Mouse (Mus musculus): ENCODE data around the gene Draxin. TPM values are rescaled to one million over a fixed set of nuclear protein-coding genes. Genes with fewer than 3 reads are reported as not detected.
A peak's percentile ranks its signal among the peaks of the same experiment; 100 is the strongest.

Gene Draxin
- polyA plus RNA-seq, 1 experiment from 2014 or later, result 0.29 TPM

DNA sequence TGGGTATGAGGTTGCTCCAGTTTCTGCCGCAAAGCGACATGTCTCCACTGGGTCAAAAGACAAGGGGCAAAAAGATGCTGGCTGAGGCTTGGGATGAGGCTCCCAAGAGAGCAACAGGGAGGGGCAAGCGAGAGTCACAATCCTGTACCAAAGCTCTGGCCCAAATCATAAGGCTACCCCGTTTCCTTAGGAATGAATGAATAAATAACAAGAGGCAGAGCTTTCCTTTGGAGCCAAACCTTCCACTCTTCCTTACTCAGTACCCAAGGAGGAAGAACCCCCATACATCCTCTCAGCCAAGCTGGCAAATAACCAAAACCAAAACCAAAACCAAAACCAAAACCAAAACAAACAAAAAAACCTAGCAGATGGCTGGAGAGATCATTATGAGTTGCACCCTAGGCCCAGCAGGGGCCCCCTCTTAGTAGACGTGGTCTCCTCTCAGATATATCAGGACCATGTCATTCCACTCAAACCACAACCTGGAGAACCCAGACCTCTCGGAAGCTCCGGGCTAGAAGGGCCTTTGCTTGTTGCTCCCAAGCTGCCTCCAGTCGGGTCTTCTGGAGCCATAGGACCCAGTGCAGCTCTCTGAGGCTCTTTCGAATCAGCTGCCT lies 60.8 kb downstream of the Draxin start:
- Histone ChIP-seq H3K27me3 (ENCODE audit: insufficient read depth, low read length) (no peaks in the 10 kb centered on the region), H3K9ac (replicated peaks; ENCODE audit: low read length) (no peak overlapping the region), H3K9me3 (ENCODE audit: low read length) (no peaks in the 10 kb centered on the region), H3K36me3 (ENCODE audit: insufficient read depth, low read length) (no peaks in the 10 kb centered on the region), H3K4me1 (ENCODE audit: insufficient read depth, low read length) (peaks cover 21% of the 10 kb centered on the region), H3K4me2 (replicated peaks; ENCODE audit: low read depth, low read length) (no peak overlapping the region), H3K4me3 (ENCODE audit: low read length) (no peak overlapping the region), H3K27ac (ENCODE audit: low read length) (no peak overlapping the region)
- ATAC-seq (ENCODE audit: low FRiP score, low TSS enrichment), result no peak
- 85% methylated on average over 9 of the region's 9 CpGs for WGBS

DNA sequence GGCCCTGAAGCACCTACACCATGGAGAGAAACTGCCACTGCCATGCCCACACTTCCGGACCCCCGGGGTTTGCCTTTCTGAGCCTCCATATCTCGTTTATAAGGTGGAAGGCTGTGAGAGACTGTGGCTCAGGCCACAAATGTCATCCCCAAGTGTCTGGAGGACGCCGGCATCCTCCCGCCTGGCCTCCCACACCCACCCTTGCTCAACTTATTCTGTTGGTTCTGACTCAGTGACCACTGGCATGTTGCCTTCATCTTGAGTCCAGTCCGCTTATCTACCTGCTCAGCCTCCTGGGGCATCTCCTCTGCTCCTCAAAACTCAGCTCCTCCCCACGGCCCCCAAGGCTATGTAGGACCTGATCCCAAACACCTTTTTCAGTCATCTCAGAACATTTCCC lies 63.2 kb downstream of the Draxin start:
- WGBS, result 66% methylated on average over 8 of the region's 8 CpGs
- peaks cover 20% of the 10 kb centered on the region for H3K4me1 ChIP-seq (ENCODE audit: insufficient read depth, low read length)
- no peak overlapping the region for H3K4me2 ChIP-seq (replicated peaks; ENCODE audit: low read depth, low read length)
- ATAC-seq (ENCODE audit: low FRiP score, low TSS enrichment), result no peak
- no peak overlapping the region for H3K4me3 ChIP-seq (ENCODE audit: low read length)
- H3K27me3 ChIP-seq (ENCODE audit: insufficient read depth, low read length), result no peaks in the 10 kb centered on the region
- H3K9ac ChIP-seq (replicated peaks; ENCODE audit: low read length), result no peak overlapping the region
- H3K36me3 ChIP-seq (ENCODE audit: insufficient read depth, low read length), result no peaks in the 10 kb centered on the region
- no peaks in the 10 kb centered on the region for H3K9me3 ChIP-seq (ENCODE audit: low read length)
- no peak overlapping the region for H3K27ac ChIP-seq (ENCODE audit: low read length)

DNA sequence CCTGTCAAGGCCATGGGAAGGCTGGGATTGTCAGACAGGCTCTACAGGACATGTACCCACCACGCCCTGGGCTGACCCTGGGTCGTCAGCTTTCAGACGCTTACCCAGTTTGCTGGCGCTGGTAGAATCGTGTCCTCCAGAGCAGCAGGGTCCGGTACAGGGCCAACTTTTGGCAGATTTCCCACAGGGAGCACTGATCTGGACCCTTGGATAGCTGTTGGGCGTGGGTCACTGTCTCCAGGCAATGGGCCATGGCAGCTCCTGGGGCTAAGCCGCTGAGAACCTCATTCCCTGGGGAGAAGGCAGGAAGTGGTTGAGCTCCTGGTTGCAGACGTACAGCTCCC lies 64.1 kb downstream of the Draxin start:
- Histone ChIP-seq H3K4me1 (ENCODE audit: insufficient read depth, low read length) (peaks cover 20% of the 10 kb centered on the region), H3K9me3 (ENCODE audit: low read length) (no peaks in the 10 kb centered on the region), H3K9ac (replicated peaks; ENCODE audit: low read length) (no peak overlapping the region), H3K4me3 (ENCODE audit: low read length) (no peak overlapping the region), H3K36me3 (ENCODE audit: insufficient read depth, low read length) (no peaks in the 10 kb centered on the region), H3K4me2 (replicated peaks; ENCODE audit: low read depth, low read length) (no peak overlapping the region), H3K27me3 (ENCODE audit: insufficient read depth, low read length) (no peaks in the 10 kb centered on the region), H3K27ac (ENCODE audit: low read length) (no peak overlapping the region)
- 32% methylated on average over 9 of the region's 9 CpGs for WGBS
- peak; percentile 52 for ATAC-seq (ENCODE audit: low FRiP score, low TSS enrichment)

DNA sequence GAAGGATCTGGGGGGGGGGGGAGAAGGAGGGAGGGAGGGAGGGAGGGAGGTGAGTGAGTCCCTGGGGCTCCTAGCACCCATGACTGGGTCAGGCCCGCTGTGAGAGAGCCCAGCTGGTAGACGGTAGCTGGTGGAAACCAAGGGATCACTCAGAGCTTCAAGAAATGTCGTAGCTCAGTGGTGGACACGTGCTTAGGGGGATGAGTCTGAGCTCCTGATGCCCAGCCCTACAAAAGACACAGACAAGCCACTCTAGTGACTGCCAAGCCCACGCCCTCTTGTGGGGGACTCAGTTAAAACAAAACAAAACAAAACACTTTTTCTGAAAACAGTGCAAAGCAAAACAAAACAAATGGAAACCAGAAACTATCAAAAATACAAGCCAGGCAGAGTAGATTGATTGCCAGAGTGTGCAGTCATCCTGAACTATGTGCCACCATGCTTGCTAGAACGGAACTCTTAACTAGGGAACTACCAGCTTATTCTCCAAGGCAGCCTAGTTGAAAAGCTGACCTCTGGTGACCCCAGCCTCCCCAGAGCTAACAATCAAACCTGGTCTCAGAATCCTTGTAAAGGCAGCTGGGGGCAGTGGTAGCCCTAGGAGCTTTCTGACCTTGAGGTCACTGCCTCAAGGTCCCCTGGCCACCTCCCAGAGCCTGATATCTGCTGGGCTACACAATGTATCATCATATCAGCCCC lies 64.6 kb downstream of the Draxin start:
- ATAC-seq (ENCODE audit: low FRiP score, low TSS enrichment), result peak; percentile 52
- Histone ChIP-seq H3K9me3 (ENCODE audit: low read length) (no peaks in the 10 kb centered on the region), H3K36me3 (ENCODE audit: insufficient read depth, low read length) (no peaks in the 10 kb centered on the region), H3K4me2 (replicated peaks; ENCODE audit: low read depth, low read length) (no peak overlapping the region), H3K9ac (replicated peaks; ENCODE audit: low read length) (no peak overlapping the region), H3K27ac (ENCODE audit: low read length) (no peak overlapping the region), H3K4me1 (ENCODE audit: insufficient read depth, low read length) (peaks cover 20% of the 10 kb centered on the region), H3K4me3 (ENCODE audit: low read length) (no peak overlapping the region), H3K27me3 (ENCODE audit: insufficient read depth, low read length) (no peaks in the 10 kb centered on the region)
- 33% methylated on average over 6 of the region's 6 CpGs for WGBS

DNA sequence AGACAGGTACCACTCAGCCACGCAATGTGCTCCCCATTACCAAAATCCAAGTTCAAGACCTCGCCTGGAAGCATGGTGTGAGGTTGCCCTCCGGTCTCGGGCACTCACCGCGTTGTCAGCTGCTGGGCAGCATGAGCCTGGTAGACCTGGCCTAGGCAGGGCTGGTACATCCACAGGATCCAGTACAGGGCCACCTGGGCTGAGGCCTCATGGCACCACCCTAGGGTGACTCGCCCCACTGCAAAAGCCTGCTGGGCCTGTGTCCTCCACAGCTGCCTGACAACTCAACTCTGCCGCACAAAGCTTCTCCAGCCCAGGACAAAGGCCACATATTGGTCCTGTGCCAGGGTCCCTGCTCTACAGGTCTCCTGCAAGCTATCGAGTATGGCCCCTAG lies 69.4 kb downstream of the Draxin start:
- ATAC-seq (ENCODE audit: low FRiP score, low TSS enrichment), result no peak
- Histone ChIP-seq H3K9me3 (ENCODE audit: low read length) (no peaks in the 10 kb centered on the region), H3K4me2 (replicated peaks; ENCODE audit: low read depth, low read length) (no peak overlapping the region), H3K9ac (replicated peaks; ENCODE audit: low read length) (no peak overlapping the region), H3K4me1 (ENCODE audit: insufficient read depth, low read length) (peaks cover 8% of the 10 kb centered on the region), H3K36me3 (ENCODE audit: insufficient read depth, low read length) (peaks cover 18% of the 10 kb centered on the region; the same call in 1 of the 2 replicates), H3K4me3 (ENCODE audit: low read length) (no peak overlapping the region), H3K27ac (ENCODE audit: low read length) (no peak overlapping the region), H3K27me3 (ENCODE audit: insufficient read depth, low read length) (no peaks in the 10 kb centered on the region)
- WGBS, result 87% methylated on average over 9 of the region's 9 CpGs

DNA sequence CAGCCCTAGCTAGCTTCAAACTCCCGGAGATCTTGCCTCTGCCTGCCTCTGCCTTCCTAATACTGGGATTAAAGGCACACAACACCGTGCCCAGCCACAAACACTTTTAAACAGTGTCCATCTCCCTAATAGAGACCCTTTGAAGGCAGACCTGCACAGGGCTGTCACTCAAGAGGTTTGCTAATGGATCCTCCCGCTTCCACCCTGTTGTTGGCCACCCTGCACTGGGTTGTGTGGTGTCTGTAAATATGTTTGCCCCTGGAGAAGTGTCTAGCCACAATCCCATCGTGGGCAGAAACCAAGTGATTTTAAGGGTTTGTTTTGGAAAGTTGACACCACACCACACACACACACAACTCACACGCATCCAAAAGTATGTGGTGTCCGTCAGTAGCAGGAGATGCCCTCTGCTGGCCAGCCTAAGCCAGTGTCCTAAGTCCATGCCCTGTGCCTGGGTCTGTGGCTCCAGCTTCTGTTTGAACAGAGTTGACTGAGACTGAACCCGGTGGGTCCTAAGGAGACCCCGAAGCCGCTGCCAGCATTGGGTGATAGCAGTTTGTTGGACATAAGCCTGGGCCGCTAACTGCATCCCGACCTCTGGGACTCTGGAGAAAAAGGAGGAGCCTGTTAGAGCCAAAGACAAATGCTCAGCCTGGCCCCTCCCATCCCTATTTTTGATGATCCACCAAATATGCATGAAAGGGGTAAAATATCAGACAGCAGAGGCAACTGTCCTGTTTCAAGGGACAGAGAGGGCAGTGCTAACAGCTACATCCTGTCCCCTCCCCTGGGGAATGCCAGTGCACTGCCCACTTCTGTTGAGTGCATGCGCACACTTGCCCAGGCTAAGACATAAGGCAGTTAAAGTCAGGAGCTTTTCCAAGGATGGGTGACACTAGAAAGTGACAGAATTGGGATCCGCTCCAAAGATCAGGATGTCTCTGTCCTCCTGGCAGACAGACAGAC lies 70.1 kb downstream of the Draxin start:
- Histone ChIP-seq H3K27me3 (ENCODE audit: insufficient read depth, low read length) (no peaks in the 10 kb centered on the region), H3K4me3 (ENCODE audit: low read length) (no peak overlapping the region), H3K4me2 (replicated peaks; ENCODE audit: low read depth, low read length) (no peak overlapping the region), H3K36me3 (ENCODE audit: insufficient read depth, low read length) (peaks cover 24% of the 10 kb centered on the region), H3K27ac (ENCODE audit: low read length) (no peak overlapping the region), H3K9me3 (ENCODE audit: low read length) (no peaks in the 10 kb centered on the region), H3K9ac (replicated peaks; ENCODE audit: low read length) (no peak overlapping the region), H3K4me1 (ENCODE audit: insufficient read depth, low read length) (peaks cover 1% of the 10 kb centered on the region)
- WGBS, result 45% methylated on average over 13 of the region's 13 CpGs
- ATAC-seq (ENCODE audit: low FRiP score, low TSS enrichment), result peak; percentile 47; the same call in 1 of the 2 replicates

DNA sequence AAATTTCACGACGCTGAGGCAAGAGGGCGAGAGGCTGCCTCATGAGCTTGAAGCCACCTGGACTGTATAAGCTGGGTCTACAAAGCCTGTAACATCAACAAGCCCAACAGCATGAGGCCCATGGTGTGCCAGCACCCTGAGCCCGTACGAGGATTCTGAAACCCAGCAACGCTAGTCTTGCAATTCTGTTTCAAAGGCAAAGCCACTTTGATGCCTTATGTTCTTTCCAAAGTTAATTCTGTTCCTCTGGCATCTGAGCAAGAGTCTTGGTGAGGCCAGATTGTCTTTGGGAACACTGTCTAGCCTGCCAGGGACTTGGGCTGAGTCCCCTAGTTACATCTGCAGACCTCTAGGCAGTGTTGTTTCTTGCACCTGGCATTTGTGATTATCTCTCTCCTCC lies 71.5 kb downstream of the Draxin start:
- Histone ChIP-seq H3K36me3 (ENCODE audit: insufficient read depth, low read length) (peaks cover 36% of the 10 kb centered on the region), H3K9ac (replicated peaks; ENCODE audit: low read length) (no peak overlapping the region), H3K27me3 (ENCODE audit: insufficient read depth, low read length) (no peaks in the 10 kb centered on the region), H3K9me3 (ENCODE audit: low read length) (no peaks in the 10 kb centered on the region), H3K4me2 (replicated peaks; ENCODE audit: low read depth, low read length) (no peak overlapping the region), H3K27ac (ENCODE audit: low read length) (no peak overlapping the region), H3K4me1 (ENCODE audit: insufficient read depth, low read length) (no peaks in the 10 kb centered on the region), H3K4me3 (ENCODE audit: low read length) (no peak overlapping the region)
- no peak for ATAC-seq (ENCODE audit: low FRiP score, low TSS enrichment)
- 92% methylated on average over 6 of the region's 6 CpGs for WGBS

DNA sequence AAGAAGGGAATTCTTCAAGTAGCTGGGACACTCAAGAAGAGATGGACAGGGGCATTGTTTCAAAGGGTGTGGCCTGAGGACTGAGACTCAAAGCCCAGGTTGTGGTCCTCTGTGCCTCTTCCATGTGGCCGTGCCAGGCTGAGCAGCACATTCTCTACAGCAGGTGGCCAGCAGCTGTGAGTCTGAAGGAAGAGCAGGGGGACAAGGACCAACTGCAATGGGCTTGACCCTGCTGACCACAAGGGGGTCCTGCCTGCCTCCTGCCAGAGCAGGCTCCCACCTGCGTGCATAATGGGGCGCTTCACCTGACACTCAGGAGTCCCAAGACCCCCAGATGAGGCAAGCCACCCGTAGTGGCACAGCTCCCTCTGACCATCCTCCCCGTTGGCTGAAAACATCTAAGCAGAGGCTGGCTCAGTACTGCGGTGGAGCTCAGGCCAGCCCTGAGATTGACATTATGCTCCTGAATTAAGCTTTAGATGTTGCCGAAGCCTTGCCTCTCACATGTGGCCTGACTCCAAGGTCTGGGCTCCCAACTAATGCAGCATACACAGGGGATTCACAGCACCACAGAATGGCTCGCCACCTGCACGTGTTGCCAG lies 72.2 kb downstream of the Draxin start:
- H3K4me1 ChIP-seq (ENCODE audit: insufficient read depth, low read length), result no peaks in the 10 kb centered on the region
- no peak overlapping the region for H3K9ac ChIP-seq (replicated peaks; ENCODE audit: low read length)
- H3K9me3 ChIP-seq (ENCODE audit: low read length), result no peaks in the 10 kb centered on the region
- H3K4me3 ChIP-seq (ENCODE audit: low read length), result no peak overlapping the region
- no peak for ATAC-seq (ENCODE audit: low FRiP score, low TSS enrichment)
- WGBS, result 92% methylated on average over 9 of the region's 9 CpGs
- no peaks in the 10 kb centered on the region for H3K27me3 ChIP-seq (ENCODE audit: insufficient read depth, low read length)
- peaks cover 41% of the 10 kb centered on the region for H3K36me3 ChIP-seq (ENCODE audit: insufficient read depth, low read length)
- H3K27ac ChIP-seq (ENCODE audit: low read length), result no peak overlapping the region
- no peak overlapping the region for H3K4me2 ChIP-seq (replicated peaks; ENCODE audit: low read depth, low read length)

DNA sequence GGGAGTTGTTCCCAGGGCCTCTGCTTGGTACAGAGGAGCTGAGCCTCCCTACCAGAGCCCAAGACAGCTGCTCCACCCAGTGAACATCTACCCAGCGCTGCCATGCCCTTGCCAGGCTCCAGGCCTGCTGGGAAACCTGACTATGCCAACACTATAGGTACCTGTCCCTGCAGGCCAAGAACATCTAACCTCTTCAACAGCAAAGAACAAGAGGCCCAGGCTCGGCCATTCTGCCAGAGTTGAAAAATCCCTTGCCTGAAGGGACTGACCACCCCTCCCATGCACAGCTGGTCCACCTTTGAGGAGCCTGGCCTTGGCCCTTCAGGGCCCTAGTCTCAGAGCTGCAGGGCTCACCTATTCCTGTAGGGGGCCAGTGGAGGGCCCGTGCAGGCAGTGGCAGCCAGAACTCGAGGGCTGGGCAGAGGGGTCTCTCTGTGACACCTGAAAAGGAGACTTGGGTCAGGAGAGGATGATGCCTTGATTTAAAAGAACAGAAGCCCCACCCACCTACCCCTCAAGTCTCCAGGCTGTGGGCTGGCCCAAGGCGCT lies 72.8 kb downstream of the Draxin start:
- WGBS, result 68% methylated on average over 5 of the region's 5 CpGs
- H3K9ac ChIP-seq (replicated peaks; ENCODE audit: low read length), result no peak overlapping the region
- no peaks in the 10 kb centered on the region for H3K4me1 ChIP-seq (ENCODE audit: insufficient read depth, low read length)
- no peaks in the 10 kb centered on the region for H3K27me3 ChIP-seq (ENCODE audit: insufficient read depth, low read length)
- ATAC-seq (ENCODE audit: low FRiP score, low TSS enrichment), result no peak
- H3K4me3 ChIP-seq (ENCODE audit: low read length), result no peak overlapping the region
- no peak overlapping the region for H3K4me2 ChIP-seq (replicated peaks; ENCODE audit: low read depth, low read length)
- no peaks in the 10 kb centered on the region for H3K9me3 ChIP-seq (ENCODE audit: low read length)
- H3K27ac ChIP-seq (ENCODE audit: low read length), result no peak overlapping the region
- H3K36me3 ChIP-seq (ENCODE audit: insufficient read depth, low read length), result peaks cover 47% of the 10 kb centered on the region
